Mouse (Mus musculus) retina, postnatal 1 day (tissue): ENCODE results near the gene Foxb1.

Source experiments
- DNase-seq: peaks from one replicate; pipeline ENCODE4 v3.0.0-alpha.2; 2012

The Foxb1 gene

DNA sequence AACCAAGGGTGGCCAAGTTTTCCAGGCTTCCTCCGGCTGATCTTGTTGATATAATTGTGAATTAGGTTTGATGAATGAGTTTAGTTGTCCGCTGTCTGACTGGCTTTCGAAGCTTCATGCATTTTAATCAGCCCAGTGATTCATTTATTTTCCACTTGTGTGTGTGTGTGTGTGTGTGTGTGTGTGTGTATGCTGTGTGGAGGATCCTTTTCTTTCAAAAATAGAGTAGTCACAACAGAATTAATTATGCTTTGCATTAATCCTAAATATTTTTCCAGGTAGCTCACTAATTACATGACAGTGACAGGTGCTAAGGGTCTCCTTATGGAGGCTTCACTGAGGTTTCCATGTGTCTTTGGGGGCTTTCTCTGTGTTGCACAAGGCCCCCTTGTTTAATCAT is 4.3 kb downstream of the Foxb1 start:
- DNase-seq = peak; percentile 8

DNA sequence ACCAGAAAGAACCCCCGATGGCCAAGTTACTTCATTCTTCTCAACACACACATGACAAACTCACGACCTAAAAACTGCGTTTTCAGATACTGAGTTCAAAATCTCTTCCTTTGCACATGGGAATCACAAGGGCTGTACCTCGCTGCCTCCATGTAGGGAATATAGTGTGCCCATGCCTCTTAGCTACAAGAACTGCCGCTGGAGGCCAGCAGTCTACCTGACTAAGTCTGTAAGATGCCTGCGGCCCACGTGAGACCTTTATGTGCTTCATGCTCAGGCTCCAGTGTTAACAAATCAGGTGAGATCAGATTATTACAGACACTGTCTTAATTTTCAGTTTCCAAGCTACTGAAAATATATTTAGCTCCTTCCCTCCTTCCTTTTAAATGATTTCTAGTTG is 4.7 kb downstream of the Foxb1 start:
- DNase-seq = peak; percentile 13

GRCm38 (mm10) chr9:69755157-69755556 is 5.6 kb downstream of the Foxb1 start:
- DNase-seq = no peak

DNA sequence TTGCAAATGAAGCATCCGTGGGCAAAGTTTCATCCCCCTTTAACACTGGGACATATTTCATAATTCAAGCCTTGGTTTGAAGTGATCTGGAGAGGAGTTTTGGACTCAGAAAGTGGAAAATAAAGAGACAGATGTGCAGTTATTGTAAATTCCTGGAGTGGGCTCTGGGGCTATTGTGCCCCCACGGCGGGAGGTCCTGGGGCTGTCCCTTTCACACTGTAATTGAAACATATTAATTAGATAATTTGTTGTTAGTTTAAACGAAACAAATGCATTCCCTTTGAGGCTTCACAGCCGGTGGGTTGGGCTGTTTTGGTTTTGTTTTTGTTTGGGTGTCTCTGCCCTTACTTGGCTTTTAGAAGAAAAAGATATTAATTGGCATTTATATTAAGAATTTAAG is 6.0 kb downstream of the Foxb1 start:
- peak; percentile 27 for DNase-seq

DNA sequence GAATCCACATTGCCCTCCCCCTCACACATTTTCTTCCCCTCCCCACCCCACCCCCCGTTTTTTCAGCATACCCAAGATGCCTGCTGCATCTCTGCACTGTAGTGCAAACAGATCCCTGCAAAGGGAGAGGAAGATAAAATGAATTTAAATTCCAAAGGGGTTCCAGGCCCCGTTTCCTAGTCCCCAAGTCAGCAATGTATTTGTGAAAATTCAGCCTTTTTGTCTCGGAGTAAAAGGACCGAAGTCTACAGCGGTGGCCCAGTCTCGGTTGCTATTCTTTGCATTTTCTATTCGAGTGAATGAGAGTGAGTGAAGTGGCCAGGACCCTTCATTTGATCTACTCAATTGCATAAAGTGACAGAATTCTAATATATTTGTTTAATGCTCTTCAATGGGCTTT is 6.4 kb downstream of the Foxb1 start:
- DNase-seq = no peak

GRCm38 (mm10) chr9:69747971-69748370 is 12.8 kb downstream of the Foxb1 start:
- no peak for DNase-seq

- no peak for DNase-seq
These were observed 32.0 kb downstream of the Foxb1 start for GRCm38 (mm10) chr9:69728736-69729135.

DNA sequence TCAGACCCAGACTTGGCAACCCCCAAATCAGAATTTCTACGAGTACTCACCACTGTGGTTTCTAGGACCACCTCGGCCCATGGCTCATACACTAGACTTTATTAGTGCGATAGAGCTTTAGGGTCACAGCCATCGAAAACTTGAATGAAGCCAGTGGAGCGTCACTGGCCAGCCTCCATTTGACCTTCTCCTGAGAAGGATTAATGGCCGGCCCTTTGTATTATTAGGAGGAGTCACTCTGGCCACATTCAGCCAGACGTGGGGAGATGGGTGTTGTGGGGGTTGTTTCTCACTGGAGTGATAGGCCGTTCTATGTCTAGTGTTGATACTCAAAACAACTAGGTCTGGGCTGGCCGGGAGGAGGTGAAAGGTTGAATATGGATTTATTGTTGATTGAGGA is 42.3 kb downstream of the Foxb1 start:
- DNase-seq = no peak

GRCm38 (mm10) chr9:69716364-69716763 is 44.4 kb downstream of the Foxb1 start:
- no peak for DNase-seq

GRCm38 (mm10) chr9:69715445-69715844 is 45.3 kb downstream of the Foxb1 start:
- DNase-seq = no peak

- DNase-seq = no peak
These were observed 46.4 kb downstream of the Foxb1 start for GRCm38 (mm10) chr9:69714346-69714745.

GRCm38 (mm10) chr9:69713577-69714327 is 47.0 kb downstream of the Foxb1 start:
- peak; percentile 38 for DNase-seq

GRCm38 (mm10) chr9:69712714-69713525 is 47.8 kb downstream of the Foxb1 start:
- DNase-seq = no peak
